Mouse (Mus musculus) yolk sac, embryonic 10.5 days (tissue): ENCODE measurements at regions not wholly inside any gene's neighbourhood (a gene's known extent, or its start where the extent isn't known, plus 50 kb on each side); places are given as distances from the start of the nearest gene placed in this dataset.
"Not testable (repeated sequence)": the region's sequence is repeated elsewhere in the genome, so short reads cannot be mapped to it uniquely, and the experiment has no call there.

Source experiments
- DNase-seq: peaks from one replicate; pipeline ENCODE4 v3.0.0-alpha.2; 2017; ENCODE audit warnings: low spot score

DNA sequence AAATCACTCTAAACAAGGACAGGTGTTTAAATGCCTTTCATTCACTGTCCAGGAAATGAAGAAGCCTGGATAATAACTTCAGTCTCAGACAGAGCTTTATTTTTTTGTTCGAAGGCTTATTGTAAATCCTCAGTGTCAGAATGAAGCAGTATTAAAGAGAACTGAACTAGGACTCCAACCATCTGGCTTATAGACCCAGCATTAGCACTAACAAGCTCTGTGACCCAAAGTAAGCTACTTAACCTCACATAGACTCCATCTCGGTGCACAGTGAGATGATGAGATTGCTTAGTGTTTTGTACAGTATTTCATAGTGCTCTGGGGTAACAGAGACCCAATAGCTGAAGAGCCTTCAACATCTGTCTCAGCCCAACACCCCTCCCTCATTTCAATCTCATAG, 738.2 kb upstream of the Map3k7 start:
- no peak for DNase-seq

GRCm38 (mm10) chr4:31268825-31269495, 694.9 kb upstream of the Map3k7 start:
- no peak for DNase-seq

GRCm38 (mm10) chr4:31274131-31274530, 689.8 kb upstream of the Map3k7 start:
- no peak for DNase-seq

DNA sequence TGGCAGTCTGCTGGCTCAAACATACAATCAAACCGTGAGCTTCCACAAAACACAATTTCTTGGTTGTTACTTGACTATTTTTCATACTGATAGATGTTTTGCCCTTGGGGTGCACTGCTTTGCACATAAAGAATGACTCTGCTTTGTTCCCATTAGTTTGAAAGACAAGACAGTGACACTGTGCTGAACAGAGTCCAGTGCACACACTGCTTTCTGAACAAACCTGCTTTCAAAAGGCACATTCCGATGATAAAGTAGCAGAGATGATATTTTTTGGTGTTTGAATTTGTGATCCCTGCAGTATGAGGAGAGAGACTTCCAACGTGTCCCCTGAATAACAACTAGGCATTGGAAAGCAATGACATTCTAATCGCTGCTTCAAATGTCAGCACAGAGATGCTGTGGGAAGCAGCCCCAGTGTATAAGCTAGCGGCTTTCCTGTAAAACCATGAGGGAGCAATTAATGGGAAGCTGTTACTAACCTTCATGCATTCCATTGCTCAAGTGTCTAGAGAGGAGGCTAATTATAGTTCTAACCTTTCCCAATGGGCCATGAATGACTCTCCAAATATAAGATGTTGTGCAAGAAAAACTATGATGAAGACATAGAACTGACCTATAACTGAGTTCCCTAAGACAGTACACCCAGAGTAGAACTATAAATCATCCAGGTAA, 673.5 kb upstream of the Map3k7 start:
- no peak for DNase-seq

DNA sequence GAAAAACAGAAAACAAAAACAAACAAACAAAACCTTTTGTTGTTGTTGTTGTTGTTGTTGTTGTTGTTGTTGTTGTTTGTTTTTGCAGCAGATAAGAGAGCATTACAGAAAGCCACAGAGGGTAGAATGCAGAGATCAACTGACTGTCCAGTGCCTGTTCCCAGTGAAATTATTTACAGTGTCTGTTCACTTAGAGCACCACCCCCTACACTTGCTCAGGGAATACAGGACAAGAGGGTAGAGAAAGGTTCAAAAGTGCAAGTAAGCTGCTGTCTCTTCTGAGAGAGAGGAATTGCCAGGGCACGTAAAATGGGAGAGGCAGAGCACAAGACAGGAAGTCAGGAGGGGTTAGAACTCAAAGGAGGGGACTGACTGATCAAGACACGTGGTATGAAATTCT, 670.1 kb upstream of the Map3k7 start:
- DNase-seq: no peak

DNA sequence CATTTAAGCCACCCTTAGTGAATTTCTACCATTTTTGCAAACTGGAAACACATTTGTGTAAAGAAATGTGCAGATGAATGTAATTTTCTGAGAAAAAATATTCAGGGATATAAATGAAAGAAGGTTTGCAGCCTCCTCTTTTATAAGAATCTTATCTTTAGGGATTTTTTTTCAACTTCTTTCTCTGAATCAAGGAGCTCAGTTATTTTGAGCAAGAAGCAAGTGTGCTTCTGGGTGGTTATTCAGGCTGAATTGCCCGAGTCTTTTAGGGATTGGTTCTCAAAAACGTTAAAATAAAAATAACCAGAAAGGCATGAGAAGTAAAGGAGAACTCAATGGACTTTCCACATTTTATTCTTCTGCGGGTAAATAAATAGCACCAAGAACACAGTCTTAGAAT, 666.0 kb upstream of the Map3k7 start:
- no peak for DNase-seq

DNA sequence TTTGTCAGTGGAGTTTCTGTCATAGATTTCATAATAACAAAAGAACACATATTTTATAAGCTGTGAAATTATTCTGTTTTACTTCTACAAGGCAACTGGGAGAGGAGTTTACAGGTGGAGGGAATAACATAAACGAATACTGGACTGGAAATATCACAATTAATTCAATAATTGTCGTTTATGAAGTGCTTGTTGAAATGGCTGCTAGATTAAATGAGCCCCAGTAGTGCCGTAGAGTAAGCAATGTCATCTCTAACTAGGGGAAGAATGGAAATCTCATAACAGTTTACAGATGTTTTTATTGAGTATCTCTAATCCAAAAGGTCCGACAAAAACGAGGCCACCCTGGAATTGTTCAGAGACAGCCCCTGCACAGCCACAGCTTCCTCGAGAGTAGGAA, 644.6 kb upstream of the Map3k7 start:
- no peak for DNase-seq

GRCm38 (mm10) chr4:31320734-31321507, 643.0 kb upstream of the Map3k7 start:
- no peak for DNase-seq

GRCm38 (mm10) chr4:31323816-31324215, 640.1 kb upstream of the Map3k7 start:
- DNase-seq: no peak

DNA sequence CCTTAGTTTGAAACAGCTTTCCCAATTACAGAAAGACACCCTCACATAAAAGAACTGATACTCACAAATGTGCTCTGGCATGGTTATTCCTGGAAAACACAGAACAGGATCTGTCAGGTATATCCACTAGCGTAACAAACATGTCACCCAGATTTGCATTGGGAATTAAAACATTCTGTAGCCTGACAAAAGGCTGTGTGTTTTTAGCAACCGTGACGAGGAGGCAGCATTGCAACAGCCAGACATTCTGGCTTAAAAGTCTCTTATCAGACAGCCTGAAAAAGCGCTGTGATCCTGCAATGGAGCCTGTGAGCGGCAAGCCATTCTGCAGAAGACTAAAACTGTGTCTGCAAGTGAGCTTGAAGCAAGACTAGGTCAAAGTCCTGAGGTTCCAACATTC, 635.1 kb upstream of the Map3k7 start:
- no peak for DNase-seq

DNA sequence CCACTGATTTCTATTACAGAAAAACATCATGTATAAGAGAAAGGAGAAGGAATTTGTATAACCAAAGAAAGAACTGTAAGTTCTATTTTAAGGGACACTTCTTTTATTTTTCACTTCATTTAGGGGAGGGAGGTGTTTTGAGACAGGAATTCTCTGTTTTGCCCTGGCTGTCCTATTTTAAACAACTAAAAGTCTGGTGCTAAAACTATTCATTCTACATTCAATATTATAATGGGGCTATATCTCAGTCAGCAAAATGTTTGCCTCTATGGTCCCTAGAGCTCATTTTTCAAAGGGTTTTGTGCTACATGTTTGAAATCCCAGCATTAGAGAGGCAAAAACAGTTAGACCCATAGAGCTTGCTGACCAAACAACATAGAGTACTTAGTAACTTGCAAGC, 632.8 kb upstream of the Map3k7 start:
- DNase-seq: no peak

GRCm38 (mm10) chr4:31335686-31336085, 628.2 kb upstream of the Map3k7 start:
- DNase-seq: no peak

DNA sequence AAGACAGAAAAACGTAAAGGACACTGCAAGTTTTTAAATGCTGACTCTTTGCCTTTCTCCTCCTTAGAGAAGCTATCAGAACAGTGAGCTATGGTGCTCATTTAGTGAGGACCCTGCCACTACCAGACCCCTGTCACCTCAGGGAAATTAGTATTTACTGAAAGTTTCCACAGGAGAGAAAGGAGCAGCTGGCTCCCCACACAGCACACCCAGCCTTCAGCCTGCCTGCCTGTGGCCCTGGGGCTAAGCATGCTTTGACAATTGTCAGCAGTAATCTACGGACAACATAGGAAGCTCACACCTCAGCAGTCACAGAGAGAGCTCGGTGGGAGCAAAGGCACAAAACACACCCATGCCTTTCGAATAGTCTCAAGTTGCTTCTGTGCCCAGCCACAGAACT, 625.9 kb upstream of the Map3k7 start:
- DNase-seq: no peak

DNA sequence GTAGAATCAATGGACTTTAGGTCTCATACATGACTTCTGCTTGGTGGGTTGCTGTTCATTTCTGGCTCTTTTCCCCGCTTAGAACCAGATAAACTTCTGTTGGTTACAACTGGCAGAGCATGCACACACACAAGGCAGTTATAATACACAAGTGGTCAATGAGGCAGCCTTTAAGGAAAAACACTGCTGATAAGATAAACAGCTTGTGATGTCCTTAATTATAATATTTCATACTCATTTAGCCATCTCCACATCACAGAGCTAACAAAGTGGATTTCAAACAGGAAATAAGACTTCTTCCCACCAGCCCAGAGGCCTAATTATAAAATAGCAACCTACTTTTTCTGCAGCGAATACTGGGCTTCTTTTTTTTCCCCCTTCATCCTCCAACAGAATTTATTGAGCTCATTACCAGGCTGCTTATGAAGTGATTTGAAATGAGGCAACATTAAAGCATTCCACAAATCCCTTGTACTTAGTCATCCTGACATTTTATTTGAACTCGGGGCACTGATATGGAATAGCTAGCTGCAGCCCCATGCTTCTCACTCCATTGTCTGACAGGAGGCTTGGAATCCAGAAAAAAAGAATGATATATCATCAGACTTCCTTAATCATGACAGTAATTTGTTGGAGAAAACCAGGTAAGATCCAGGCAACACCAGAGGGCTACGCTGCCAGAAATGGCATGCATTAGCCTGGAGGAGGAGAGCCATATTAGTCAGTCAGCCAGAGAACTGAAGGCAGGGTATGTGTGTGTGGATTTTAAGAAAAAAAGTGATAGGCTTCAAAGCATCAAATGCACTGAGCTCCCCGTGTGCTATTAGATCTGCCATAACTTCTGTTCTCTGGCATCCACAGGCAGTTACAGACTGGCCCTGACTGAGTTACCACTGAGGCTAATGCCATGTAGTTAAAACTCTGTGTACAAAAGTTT, 620.3 kb upstream of the Map3k7 start:
- DNase-seq: no peak

GRCm38 (mm10) chr4:31354046-31354445, 609.9 kb upstream of the Map3k7 start:
- DNase-seq: not testable (repeated sequence)

DNA sequence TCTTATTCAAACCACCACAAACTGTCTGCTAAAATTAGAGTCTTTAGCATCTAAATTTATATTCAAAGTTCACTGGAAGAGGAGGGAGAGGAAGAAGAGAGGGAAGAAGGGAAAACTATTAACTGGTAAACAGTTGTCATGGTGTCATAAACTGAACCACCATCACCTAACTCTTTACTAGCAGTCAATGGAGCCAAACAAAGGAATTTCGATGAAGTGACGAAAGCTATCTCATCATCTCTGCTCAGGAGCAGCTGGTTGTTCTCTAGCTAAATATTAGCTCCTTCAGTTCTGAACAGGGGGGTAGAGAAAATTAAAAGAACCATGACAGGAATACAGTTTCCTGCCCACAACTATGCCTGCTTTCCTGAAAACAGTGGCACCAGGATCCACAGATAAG, 608.9 kb upstream of the Map3k7 start:
- no peak for DNase-seq

GRCm38 (mm10) chr4:31366172-31366571, 597.7 kb upstream of the Map3k7 start:
- DNase-seq: no peak

DNA sequence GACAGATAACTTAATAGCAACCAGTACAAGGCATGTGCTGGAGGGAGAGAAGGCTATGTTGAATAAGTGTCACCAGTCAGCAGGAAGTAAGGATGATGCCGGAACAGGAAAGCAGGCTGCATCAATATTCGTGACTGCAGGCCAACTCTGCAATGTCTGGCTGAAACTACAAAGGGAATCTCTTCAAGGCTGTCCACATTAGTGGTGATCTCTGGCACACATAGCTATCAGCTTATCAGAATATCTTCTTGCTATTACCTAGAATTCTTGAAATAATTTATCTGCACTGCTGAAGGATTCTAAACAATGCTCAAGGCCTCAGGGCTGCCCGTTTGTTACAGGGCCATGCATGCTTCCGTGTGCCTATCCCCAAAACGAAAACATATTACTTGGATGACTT, 596.9 kb upstream of the Map3k7 start:
- DNase-seq: no peak

GRCm38 (mm10) chr4:31370062-31370461, 593.8 kb upstream of the Map3k7 start:
- no peak for DNase-seq

- no peak for DNase-seq
Measured at GRCm38 (mm10) chr4:31381069-31381969, 582.6 kb upstream of the Map3k7 start.
